Mouse (Mus musculus) heart, postnatal 0 days (tissue): Measurements from ENCODE around the gene Uqcrq.

Experiments used
- CTCF ChIP-seq: IDR thresholded peaks from 2 replicates; pipeline ENCODE4 v1.5.1; 2016; ENCODE audit warnings: antibody characterized with exemption, control low read depth, low read depth
- EP300 ChIP-seq: IDR thresholded peaks from 2 replicates; pipeline ENCODE4 v1.6.1; 2016; ENCODE audit warnings: antibody characterized with exemption, low read depth

- TF ChIP-seq CTCF (no peak), EP300 (no peak)
Observed at GRCm38 (mm10) chr11:53413871-53414270, 16.8 kb downstream of the Uqcrq start.
